Mouse (Mus musculus) heart, postnatal 10 days (tissue): ENCODE measurements around the gene 2610507B11Rik. TPM values are rescaled to one million over a fixed set of nuclear protein-coding genes. Genes with fewer than 3 reads are reported as not detected.
A peak's percentile ranks its signal among the peaks of the same experiment; 100 is the strongest.

Source experiments
- DNase-seq, 2 experiments: peaks; one replicate each; pipeline ENCODE4 v3.0.0; 2021
- intact Hi-C: fragments of 180-260 bp; cut with DNase I; formaldehyde crosslinking; loops from one replicate; pipeline ENCODE4 v1.15.1; 2025
- total RNA-seq, 2 experiments: library from RNA; stranded (reverse); gene quantifications; 2 replicates each; pipeline ENCODE4 v1.2.3; 2021

Gene 2610507B11Rik
- 100 to 1,000 TPM; 180 to 190 TPM for total RNA-seq

DNA sequence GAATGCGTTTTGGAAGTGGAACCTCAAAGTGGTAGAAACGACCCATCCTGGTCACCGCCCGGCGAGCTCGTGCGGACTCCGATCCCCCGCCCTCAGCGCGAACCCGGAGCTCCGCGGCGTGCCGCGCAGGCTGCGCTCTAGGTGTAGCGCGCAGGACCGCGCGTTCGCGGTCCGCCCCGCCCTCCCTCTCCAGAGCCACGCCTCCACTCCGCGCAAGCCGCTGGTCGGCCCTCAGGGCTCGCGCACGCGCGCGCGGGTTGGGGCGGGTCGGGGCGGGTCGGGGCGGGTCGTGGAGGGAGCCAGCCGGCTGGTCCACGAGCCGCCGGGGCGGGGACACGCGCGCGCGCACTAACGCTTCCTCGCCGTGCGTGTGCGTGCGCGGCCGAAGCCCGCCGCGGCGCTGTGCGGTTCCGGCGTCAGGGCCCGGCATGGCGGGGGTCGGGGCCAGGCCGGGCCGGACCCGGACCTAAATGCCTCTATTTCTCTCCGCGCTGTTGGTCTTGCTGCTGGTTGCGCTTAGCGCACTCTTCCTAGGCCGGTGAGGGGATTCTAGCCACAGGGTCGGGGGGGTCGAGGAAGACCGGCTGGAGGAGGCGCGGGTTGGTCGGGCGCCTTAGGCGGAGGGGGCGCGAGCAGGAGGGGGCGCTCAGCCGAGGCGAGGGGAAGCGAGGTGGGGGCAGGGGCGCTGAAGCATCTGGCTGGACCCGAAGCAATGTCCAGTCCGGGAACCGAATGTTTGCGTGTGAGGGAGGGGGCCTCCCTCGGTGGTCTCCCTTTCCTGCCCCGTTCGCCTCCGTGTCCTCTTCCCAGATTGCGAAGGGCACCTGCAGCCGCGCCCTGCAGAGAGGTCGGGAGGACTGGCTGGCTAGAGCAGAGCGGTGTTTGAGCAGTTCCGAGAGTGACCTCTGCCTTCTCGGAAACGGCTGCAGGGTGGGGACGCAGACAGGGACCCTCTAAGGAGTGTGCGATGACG is at the start of gene 2610507B11Rik:
TSS of gene 2610507B11Rik (plus strand) at position 373 of the 973 bp plus-strand sequence.
- intact Hi-C loops = loop anchor here (1.0 to 5.0 kb wide), 3 partner anchors 15 to 86 kb away; partner anchors contain the start of gene Pigs
- DNase-seq = peak; percentile 94 to 95

DNA sequence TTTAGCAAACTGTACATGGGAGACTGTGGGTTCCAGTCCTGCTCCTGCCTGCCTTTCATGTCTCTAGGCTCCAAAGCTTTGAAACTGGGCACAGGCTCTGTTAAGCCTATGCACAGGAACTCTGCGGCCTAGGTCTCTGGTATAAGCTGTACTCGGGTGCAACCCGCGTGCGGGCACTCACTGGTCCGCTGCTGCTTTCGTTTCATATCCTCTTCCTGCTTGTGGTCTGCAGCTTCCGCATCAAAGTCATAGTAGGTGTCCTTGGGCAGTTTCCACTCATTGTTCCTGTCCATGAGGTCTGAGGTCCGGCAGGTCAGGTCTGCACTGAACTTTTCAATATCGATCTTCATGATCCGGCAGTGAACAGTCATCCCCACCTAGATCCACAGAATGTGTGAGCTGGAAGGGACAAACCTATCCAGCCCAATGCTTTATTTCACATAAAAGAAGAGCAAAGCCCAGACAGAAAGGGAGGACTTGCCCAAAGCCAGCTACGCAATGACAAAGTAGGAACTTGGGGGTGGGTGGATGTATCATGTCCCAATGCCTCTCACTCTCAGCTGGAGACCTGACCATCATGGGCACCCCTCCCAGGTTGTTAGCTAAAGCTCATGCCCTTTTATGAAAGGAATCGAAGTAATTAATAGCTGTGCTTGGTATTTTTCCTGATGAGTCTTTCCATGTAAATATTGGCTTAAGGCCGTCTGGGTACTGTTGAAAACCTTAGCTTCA is 48.3 kb upstream of the 2610507B11Rik start:
- intact Hi-C loops = no loop called here
- DNase-seq = no peak

DNA sequence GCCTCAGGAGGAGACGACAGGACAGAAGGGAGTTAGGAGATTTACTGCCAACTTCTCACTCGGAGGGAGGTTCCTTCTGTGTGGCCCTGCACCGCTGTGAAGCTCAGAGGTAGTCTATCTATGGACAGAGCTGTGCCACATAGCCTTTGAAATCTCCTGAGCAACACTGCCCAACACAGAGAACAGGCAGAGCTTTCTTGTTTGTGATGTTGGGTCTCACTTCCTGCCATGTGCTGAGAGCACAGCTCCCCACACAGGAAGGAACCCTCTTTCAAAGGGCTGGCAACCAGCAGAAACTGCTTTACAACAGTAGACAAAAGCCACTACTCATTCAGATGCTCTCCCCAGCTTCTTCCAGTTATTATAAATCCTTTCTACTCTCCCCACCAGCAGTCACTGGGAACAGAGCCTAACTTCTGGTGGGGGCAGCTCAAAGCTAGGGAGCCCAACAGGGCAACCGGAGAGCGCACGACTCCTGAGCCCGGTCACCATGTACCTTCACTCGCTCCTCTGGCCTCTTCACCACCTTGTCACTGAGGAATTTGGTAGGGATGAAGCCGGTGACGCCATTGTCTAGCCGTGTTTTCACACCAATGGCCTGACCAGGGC is 45.7 kb upstream of the 2610507B11Rik start:
- no peak for DNase-seq
- intact Hi-C loops = no loop called here

DNA sequence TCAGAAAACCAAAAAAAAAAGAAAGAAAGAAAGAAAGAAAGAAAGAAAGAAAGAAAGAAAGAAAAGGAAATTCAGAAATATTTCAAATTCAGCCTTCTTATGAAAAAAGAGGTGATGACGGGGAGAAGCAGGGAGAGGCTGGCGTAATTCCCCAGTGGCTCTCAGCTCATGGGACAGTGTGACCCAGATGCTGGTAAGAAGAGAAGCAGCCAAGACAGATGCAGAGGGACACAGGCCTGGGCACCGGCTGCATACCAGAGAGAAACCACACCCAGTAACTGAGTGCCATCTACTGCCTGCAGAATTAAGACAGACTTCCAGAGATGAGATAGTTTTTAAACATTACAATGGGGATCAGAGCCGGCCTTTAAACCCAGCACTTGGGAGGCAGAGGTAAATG is 38.0 kb upstream of the 2610507B11Rik start:
- no peak for DNase-seq
- intact Hi-C loops = no loop called here

DNA sequence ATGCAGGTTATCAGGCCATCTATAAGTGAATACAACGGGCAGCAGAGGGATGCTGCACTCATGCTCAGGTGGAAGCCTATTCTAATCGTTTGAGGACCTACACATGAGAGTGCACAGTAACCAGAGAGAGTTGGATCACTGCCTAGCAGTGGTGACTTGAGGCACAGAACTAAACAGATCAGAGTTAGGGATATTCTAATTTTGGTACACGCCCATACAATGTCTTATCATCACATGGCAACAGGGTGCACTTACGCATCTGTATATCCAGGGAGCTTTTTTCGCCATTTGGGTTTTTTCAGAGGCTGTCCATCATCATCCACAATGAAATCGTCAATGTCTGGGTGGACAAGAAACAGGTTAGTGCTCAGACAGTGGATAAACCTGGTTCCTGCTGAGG is 30.0 kb upstream of the 2610507B11Rik start:
- DNase-seq = no peak
- intact Hi-C loops = no loop called here

DNA sequence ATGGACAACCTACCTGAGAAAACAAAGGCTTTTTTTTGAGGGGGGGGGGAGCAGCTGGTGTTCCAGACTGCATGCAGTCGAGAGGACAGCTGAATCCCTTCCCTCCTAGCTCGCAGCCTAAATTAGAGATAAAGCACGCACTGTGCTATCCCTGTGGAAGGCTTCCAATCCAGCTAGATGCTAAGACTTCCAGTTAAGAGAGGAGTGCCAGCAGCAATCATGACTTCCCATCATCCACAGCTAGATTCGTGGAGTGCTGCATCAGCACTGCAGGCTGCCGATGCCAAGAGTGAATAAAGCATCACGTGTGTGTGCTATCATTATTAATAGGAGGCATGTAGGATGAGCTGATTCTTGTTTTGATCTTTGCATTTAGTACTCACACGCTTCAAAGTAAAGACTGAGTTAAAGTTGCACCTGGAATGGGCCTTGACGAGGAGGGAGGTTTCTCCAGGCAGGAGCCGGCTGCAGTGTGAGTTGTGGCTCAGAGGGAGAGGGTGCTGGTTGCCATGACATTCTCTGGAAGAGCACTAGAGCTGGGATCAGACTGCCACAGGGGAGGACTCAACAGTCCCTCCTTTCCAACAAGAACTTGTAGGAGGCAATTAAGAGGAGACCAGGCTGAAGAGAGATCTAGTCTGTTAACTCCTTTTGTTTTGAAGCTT is 21.2 kb upstream of the 2610507B11Rik start:
- peak; percentile 11 to 17 for DNase-seq
- intact Hi-C loops = no loop called here

DNA sequence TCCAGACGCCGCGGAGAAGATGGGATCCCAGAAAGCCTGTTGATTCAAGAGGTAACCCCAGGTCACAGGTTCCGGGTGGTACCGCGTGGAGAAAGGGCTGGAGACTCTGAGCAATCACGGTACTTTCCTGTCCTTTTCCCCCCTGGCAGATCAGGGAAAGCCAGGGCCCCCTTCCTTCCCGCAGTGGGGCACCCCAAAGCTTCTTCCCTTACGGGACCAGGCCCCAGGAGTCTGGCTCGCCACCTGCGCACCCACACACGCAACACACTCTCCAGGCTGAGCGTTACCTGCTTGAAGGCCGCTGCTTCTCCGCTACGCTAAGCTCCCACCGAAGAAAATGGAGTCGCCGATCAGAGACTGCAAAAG is 16.3 kb upstream of the 2610507B11Rik start:
- intact Hi-C loops = no loop called here
- no peak for DNase-seq

DNA sequence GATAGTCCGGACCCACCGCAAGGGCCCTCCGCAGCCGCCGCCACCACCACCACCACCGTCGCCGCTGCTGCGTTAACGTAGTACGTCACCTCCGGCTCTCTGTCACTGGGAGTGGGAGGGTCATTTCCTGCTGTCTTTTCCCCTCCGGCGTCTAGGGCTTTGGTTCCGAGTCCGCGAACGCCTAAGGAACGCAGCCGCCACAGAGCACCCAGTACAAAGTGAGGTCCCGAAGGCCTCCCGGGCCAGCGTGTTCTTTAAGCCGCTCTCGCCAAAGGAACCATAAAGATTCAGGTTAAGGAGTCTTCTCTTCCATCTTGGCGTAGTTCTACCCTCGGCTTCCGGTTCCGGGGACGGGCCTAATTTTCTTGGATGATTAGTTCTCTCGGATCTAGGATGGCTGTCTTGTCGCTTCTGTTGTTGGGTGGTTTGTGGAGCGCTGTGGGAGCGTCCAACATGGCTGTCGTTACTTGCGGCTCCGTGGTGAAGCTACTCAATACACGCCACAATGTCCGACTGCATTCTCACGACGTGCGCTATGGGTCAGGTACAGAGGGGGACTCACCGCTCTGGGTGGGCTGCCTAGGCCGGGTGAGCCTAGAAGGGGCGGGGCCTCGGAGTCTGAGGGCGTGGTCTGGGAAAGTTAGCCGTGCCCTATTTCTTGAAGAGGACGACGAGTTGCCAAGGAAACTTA is 15.8 kb upstream of the 2610507B11Rik start, which contains the start of the genes Sdf2 and Supt6:
TSS of gene Sdf2 (plus strand) at position 120 of the 691 bp plus-strand sequence.
TSS of gene Supt6 (minus strand) at position 361 of the 691 bp plus-strand sequence.
- DNase-seq = peak; percentile 93 to 95
- intact Hi-C loops = no loop called here

DNA sequence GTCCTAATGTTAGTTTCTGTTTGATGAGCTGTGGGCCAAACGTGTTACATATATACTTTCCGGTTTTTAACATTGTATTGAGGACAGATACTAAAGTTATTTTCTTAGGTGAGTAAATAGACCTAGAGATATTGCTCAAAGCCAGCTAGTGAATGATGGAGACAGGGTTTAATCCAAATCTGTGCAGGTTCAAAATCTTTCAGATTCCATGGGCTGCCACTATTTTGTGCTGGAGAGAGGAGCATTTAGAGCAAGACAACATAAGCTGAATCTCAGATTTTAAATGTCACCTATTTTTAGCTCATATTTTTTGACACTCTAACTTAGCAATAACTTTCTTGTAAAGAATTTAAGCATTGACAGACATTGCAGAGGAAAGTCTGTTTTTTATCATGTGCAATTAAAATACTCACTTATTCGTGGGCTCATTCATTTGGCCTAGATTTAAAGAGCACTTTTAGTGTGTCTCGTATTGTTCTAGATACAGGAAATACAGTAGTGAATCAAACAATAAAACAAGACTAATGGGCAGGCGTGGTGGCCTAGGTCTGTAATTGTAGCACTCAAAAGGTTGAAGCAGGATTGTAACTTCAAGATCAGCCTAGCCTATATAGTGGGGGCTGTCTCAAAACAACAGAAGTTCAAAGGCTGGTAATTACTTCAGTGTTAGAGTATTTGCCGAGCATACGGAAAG is 15.1 kb upstream of the 2610507B11Rik start:
- intact Hi-C loops = no loop called here
- DNase-seq = no peak

DNA sequence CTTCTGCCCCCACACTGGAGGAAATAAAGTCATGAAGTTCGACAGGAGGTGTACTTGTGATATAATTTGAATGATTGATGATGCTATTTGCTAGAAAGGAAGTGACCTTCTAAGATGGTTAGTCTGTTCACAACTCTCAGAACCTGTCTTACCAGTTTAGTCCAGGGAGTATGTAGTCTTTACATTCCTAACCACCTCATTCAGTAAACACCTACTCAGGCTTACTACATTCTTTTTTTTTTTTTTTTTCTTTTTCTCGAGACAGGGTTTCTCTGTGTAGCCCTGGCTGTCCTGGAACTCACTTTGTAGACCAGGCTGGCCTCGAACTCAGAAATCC is 14.6 kb upstream of the 2610507B11Rik start:
- DNase-seq = no peak
- intact Hi-C loops = no loop called here

DNA sequence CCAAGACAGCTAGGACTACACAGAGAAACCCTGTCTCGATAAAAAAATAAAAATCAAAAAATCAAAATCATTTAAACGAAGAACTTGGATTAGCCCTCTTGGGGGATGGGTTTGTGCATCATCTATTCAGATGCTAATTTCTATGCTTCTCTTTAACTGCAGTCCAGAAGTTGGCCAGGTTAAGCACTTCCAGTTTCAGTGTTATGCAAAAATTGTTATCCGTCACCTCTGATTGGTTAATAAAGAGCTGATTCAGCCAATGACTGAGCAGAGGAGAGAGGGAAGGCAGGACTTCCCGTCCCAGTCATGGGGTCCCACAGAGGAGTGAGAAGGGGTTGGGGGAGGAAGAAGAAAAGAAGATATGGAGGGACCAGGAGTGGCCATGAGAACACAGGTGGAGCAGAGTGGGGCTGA is 13.8 kb upstream of the 2610507B11Rik start:
- intact Hi-C loops = no loop called here
- no peak for DNase-seq

DNA sequence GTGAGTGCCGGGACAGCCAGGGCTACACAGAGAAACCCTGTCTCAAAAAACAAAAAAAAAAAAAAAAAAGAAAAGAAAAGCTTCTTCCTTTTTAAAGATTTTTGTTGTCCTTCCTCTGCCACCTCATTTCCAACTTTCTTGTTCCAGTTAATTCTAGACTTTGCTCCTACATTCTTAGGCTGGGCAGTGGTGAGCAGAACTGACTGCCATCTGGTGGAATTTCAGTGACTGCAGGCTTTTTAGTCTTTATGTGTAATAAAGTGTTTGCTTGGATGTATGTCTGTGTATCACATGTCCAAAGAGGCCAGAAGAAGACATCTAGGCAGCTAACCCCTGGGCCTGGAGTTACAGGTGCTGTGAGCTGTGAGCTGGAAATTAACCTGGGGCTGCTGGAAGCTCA is 4.9 kb upstream of the 2610507B11Rik start:
- DNase-seq = no peak
- intact Hi-C loops = no loop called here

DNA sequence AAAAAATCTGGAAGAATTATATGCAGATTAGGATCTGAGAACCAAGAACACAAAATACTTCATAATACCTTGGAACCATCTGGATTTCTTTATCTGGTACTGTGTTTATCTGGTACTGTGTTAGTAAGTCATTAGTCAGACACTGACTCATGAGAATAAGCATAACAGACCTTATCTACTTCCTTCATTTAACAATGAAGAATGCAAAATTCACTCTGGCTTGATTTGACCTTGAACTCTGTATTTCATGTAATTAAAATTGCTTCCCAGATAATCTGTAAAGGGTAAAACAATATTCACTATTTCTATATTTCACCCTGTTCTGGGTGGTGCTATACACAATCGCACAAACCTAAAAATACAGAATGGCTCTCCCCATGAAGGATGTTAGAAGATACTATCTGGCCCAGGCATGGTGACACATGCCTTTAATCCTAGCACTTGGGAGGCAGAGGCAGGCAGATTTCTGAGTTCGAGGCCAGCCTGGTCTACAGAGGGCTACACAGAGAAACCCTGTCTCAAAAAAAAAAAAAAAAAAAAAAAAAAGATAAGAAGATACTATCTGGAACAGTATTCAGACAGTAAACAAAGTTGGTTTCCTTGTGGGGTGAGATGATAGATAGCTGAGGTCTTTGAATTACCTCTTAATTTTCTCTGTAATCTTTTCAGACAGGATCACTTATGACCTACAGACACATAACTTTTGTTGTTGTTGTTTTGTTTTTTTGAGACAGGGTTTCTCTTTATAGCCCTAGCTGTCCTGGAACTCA is 878 bp upstream of the 2610507B11Rik start:
- DNase-seq = no peak
- intact Hi-C loops = loop anchor here (5.0 kb wide), 1 partner anchor 67 kb away; the partner anchor contains the start of gene Pigs

DNA sequence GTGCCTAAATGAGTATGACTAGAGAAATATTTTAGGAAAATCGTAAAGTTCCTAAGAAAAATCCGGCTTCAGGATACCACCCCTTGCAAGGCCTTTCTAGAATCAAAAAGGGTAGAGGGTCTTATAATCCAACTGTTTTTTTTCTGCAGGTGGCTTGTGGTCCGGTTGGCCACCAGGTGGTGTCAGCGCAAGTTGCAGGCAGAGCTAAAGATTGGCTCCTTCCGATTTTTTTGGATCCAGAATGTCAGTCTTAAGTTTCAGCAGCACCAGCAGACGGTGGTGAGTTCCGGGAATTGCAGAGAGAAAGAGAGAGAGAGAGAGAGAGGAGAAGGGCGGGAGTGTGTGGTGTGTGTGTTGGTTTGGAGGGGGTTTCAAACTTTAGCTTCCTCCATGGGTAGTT is 998 bp downstream of the 2610507B11Rik start:
- intact Hi-C loops = loop anchor here (1.0 to 5.0 kb wide), 3 partner anchors 14 to 85 kb away; partner anchors contain the start of gene Pigs
- peak; percentile 68 to 73 for DNase-seq

DNA sequence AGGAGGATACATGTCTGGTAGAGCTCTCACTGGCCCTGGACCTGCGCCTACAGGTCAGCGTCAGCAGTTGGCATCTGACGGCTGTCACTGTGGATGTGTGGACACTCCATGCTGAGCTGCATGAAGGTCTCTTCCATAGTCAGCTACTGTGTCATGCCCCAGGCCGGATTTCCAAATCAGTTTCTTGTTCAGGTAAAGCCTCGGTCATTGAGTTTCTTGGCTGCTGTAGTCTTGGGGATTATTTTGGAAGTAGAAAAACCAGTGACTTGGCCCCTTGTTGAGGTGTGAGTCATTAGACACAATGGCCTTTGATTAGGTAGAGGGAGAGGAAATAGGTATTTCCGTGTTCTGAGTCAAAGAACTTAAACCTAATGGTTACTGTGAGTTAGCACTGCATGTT is 4.0 kb downstream of the 2610507B11Rik start:
- DNase-seq = no peak
- intact Hi-C loops = no loop called here

DNA sequence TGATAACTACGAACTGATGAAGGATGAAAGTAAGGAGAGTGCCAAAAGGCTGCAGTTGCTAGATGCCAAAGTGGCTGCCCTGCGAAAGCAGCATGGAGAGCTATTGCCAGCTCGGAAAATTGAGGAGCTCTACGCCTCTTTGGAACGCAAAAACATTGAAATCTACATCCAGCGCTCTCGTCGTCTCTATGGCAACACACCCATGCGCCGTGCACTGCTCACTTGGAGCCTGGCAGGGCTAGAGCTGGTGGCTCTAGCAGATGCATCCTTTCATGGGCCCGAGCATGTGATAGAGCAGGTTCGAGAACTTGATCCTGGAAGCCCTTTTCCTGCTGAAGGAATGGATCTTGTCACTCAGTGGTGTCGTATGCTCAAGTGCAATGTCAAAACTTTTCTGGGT is 10.4 kb downstream of the 2610507B11Rik start:
- DNase-seq = no peak
- intact Hi-C loops = no loop called here

DNA sequence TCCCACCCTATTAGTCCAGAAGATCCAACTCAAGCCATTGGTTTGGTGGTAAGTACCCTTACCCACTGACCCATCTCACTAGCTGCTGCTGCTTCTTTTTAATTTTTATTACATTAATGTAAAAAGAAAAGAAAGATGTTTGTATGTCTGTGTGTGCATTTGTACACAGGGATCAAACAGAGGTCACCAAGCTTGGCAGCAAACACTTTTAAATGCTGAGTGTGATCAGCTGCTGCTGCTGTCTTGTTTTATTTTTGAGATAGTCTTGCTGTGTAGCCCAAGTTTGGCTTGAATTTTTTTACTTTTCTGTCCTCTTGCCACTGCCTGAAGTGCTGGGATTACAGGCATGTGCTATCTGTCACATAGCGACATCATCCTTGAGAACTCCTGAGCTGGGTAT is 14.0 kb downstream of the 2610507B11Rik start:
- DNase-seq = no peak

DNA sequence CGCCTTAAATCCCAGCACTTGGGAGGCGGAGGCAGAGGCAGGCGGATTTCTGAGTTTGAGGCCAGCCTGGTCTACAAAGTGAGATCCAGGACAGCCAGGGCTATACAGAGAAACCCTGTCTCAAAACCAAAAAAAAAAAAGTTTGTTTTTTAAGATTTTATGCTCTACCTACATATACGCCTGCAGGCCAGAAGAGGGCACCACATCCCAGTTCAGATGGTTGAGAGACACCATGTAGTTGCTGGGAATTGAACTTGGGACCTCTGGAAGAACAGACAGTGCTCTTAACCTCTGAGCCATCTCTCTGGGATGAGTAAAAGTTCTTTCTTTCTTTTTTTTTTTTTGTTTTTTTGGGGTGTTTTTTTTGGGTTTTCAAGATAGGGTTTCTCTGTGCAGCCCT is 14.6 kb downstream of the 2610507B11Rik start:
- intact Hi-C loops = loop anchor here (2.0 to 5.0 kb wide), 2 partner anchors 13 to 71 kb away; no protein-coding TSS in a partner anchor
- DNase-seq = peak in 1 of 2 experiments; percentile 17

More for the DNA sequence above, 14.0 kb downstream of the 2610507B11Rik start:
- intact Hi-C loops = loop anchor here (5.0 kb wide), 1 partner anchor 72 kb away; no protein-coding TSS in a partner anchor
